Comparison of ENCODE assay signal across 14 mouse cellular contexts in the genomic region with DNA sequence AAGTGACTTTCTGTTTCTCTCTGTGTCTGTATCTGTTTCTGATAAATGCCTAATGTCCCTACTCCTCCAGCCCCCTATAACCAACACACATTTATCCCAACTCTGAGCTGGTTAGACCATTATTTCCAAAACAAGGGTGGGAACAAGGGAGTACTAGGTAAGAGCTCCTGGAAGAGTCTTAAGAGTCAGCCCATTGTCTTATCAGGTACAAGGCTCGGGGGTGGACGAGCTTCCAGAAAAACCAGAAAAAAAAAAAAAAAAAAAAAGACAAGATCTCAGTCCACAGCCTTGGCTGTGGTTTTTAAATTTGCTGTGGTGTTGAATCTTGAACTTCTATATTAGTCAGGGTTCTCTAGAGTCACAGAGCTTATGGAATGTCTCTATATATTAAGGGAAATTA. TPM values are rescaled to one million over a fixed set of nuclear protein-coding genes. Genes with fewer than 3 reads are reported as not detected.
DNase-seq lines count a peak whose midpoint lies in the region; ATAC-seq and TF ChIP-seq lines count a peak whose summit lies in the region.
"Had no signal": no experiment of that assay in that cellular context is flagged by ENCODE, and none has a peak within 500 bp of the region (broad histone marks: within the 10 kb centered on the region; RNA-seq: fewer than 3 reads in every experiment).

No protein-coding gene starts in this region.

- no peaks in the 10 kb centered on the region for H3K9me3 ChIP-seq in kidney, embryonic 15.5 days (replicated peaks)
- H3K9me3 ChIP-seq in ES-E14 (ENCODE audit: control insufficient read depth, insufficient read depth, low read depth, low read length) = no peaks in the 10 kb centered on the region
- H3K9me3 ChIP-seq in intestine, embryonic 14.5 days (ENCODE audit: control insufficient read depth, low read length) = no peaks in the 10 kb centered on the region

- in situ Hi-C loops in ES-E14 (cut with MboI; ENCODE audit: low sequenced_read_pairs in 2 of 2, unreplicated experiment in 2 of 2) = no loop called here

- no peak for TF ChIP-seq POLR2A in myocyte (IDR thresholded peaks at IDR 0.05; ENCODE audit: insufficient read length, low read depth)

- H3K27me3 ChIP-seq in kidney, embryonic 15.5 days = no peaks in the 10 kb centered on the region
- no peaks in the 10 kb centered on the region for H3K27me3 ChIP-seq in intestine, embryonic 14.5 days (replicated peaks; ENCODE audit: control insufficient read depth, insufficient read depth, low read length)
- no peaks in the 10 kb centered on the region for H3K27me3 ChIP-seq in myocyte (ENCODE audit: control insufficient read depth, insufficient read depth, insufficient read length)

- H3K79me2 ChIP-seq in myocyte (ENCODE audit: control insufficient read depth, insufficient read depth) = peaks cover 31% of the 10 kb centered on the region

- 78% methylated on average over 2 of the region's 2 CpGs for WGBS in kidney, embryonic 15.5 days
- 75% methylated on average over 2 of the region's 2 CpGs for WGBS in intestine, embryonic 14.5 days

- H3ac ChIP-seq in myocyte (ENCODE audit: control insufficient read depth, insufficient read length) = no peak overlapping the region

- peak overlapping the region; percentile 96 for H3K4me2 ChIP-seq in kidney, embryonic 15.5 days
- peak overlapping the region; percentile 93; the same call in 1 of the 2 replicates for H3K4me2 ChIP-seq in intestine, embryonic 14.5 days (ENCODE audit: low read length)
- H3K4me2 ChIP-seq in myocyte (ENCODE audit: low read depth) = peak overlapping the region; percentile 79

- peaks cover 18% of the 10 kb centered on the region for H3K36me3 ChIP-seq in kidney, embryonic 15.5 days
- H3K36me3 ChIP-seq in ES-E14 (ENCODE audit: control insufficient read depth, insufficient read depth, low read length, poor library complexity, severe bottlenecking) (peaks cover 7% of the 10 kb centered on the region; the same call in 1 of the 2 replicates), myocyte (ENCODE audit: control insufficient read depth, insufficient read depth) (no peaks in the 10 kb centered on the region)
- H3K36me3 ChIP-seq in intestine, embryonic 14.5 days (ENCODE audit: control insufficient read depth, insufficient read depth, low read length) = peaks cover 16% of the 10 kb centered on the region

- no peak for ATAC-seq in kidney, embryonic 15.5 days (replicated peaks; ENCODE audit: low FRiP score)
- no peak for ATAC-seq in intestine, embryonic 14.5 days (replicated peaks; ENCODE audit: low FRiP score, low TSS enrichment, low read depth)
- ATAC-seq in megakaryocyte progenitor cell, adult 5-6 weeks (replicated peaks; ENCODE audit: poor library complexity) = no peak

- no peak overlapping the region for H3K27ac ChIP-seq in kidney, embryonic 15.5 days
- H3K27ac ChIP-seq in ES-E14 (ENCODE audit: insufficient read depth, low read depth, low read length, poor library complexity, severe bottlenecking) = no peak overlapping the region
- H3K27ac ChIP-seq in intestine, embryonic 14.5 days (ENCODE audit: low read depth) = no peak overlapping the region

- no peak for DNase-seq in kidney, postnatal 25 days
- DNase-seq in ES-E14 (ENCODE audit: low read depth, low spot score) = no peak
- no peak for DNase-seq in intestine, embryonic 14.5 days (ENCODE audit: low spot score)
- no peak for DNase-seq in spleen, postnatal 36 days (ENCODE audit: low spot score in 2 of 2)
- DNase-seq: cerebellum, adult 18-20 months; embryo, embryonic 11 days; gastrocnemius, postnatal 14 days; kidney, adult 11 months; right cerebral cortex, adult 18-20 months had no signal

- peaks cover 18% of the 10 kb centered on the region for H3K4me1 ChIP-seq in kidney, embryonic 15.5 days
- peaks cover 13 to 18% of the 10 kb centered on the region in 2 experiments for H3K4me1 ChIP-seq in ES-E14 (ENCODE audit: control insufficient read depth in 2 of 2, insufficient read depth in 2 of 2, low read length in 2 of 2, poor library complexity in 1 of 2)
- H3K4me1 ChIP-seq in intestine, embryonic 14.5 days (replicated peaks; ENCODE audit: control insufficient read depth, insufficient read depth, low read length) = peaks cover 7% of the 10 kb centered on the region; the same call in 1 of the 2 replicates

- H3K4me3 ChIP-seq in kidney, embryonic 15.5 days (replicated peaks) = no peak overlapping the region
- H3K4me3 ChIP-seq in ES-E14 (ENCODE audit: insufficient read depth in 1 of 2, low read depth in 1 of 2, low read length in 2 of 2, poor library complexity in 1 of 2, severe bottlenecking in 1 of 2) (peak overlapping the region; percentile 72 to 85; a peak in 3 of 4 replicates), myocyte (peak overlapping the region; percentile 60)
- no peak overlapping the region for H3K4me3 ChIP-seq in intestine, embryonic 14.5 days (ENCODE audit: low read depth, low read length)

- H3K9ac ChIP-seq in kidney, embryonic 15.5 days = no peak overlapping the region
- H3K9ac ChIP-seq in ES-E14 (ENCODE audit: insufficient read depth, low read depth, low read length, poor library complexity, severe bottlenecking) = no peak overlapping the region
- H3K9ac ChIP-seq in intestine, embryonic 14.5 days (ENCODE audit: low read length) = no peak overlapping the region

TF ChIP-seq in ES-E14, 5 proteins besides CTCF, POLR2A, EP300 and RAD21:
- TF ChIP-seq HCFC1 (IDR thresholded peaks at IDR 0.05; ENCODE audit: borderline replicate concordance, insufficient read depth, low read length) (no peak), ZC3H11A (IDR thresholded peaks at IDR 0.05; ENCODE audit: borderline replicate concordance, low read depth, low read length) (no peak), MAFK (IDR thresholded peaks at IDR 0.05; ENCODE audit: insufficient read depth, low read depth, low read length) (no peak), ZNF384 (IDR thresholded peaks at IDR 0.05; ENCODE audit: low read depth, low read length) (no peak), CHD2 (IDR thresholded peaks at IDR 0.05; ENCODE audit: low read depth, low read length) (no peak)

TF ChIP-seq in myocyte, 11 proteins besides CTCF, POLR2A, EP300 and RAD21:
- no peak for TF ChIP-seq POLR2AphosphoS2 (IDR thresholded peaks at IDR 0.05; ENCODE audit: insufficient read length, low read depth)
- TF ChIP-seq MYOG (IDR thresholded peaks at IDR 0.05; ENCODE audit: control insufficient read depth in 1 of 3, insufficient read depth in 1 of 3, insufficient read length in 2 of 3, low read depth in 2 of 3) = no peak
- no peak for TF ChIP-seq TCF12 (IDR thresholded peaks at IDR 0.05; ENCODE audit: insufficient read depth, poor library complexity, severe bottlenecking)
- TF ChIP-seq REST (IDR thresholded peaks at IDR 0.05; ENCODE audit: insufficient read depth, insufficient read length) = no peak
- TF ChIP-seq USF1 (IDR thresholded peaks at IDR 0.05; ENCODE audit: low read depth) = no peak

RNA-seq across cellular contexts. Expression of a gene that starts 1.4 kb away (rescaled TPM):
- 124 and 129 TPM in 2 replicates for polyA plus RNA-seq in kidney, embryonic 15.5 days (2015; fragmentation: Nextera tagmentation; extraction: Ambion mirVana)
- total RNA-seq in ES-E14 (2012; rRNA removed) = 62.7 and 63.7 TPM in 2 replicates
- polyA plus RNA-seq in intestine, embryonic 14.5 days (2014; fragmentation: Nextera tagmentation; extraction: Ambion mirVana) = 67.2 and 76.5 TPM in 2 replicates
- 162 TPM for polyA plus RNA-seq in myocyte (2012; fragmentation: generic; extraction: Trizol)
- total RNA-seq in megakaryocyte progenitor cell, adult 5-6 weeks (2015) = 128 and 132 TPM in 2 replicates
- 115 and 133 TPM in 2 replicates for total RNA-seq in megakaryocyte progenitor cell, adult 5-6 weeks (2017)

RNA-seq across cellular contexts. Expression of a gene that starts 30.6 kb away (rescaled TPM):
- 36.0 and 40.6 TPM in 2 replicates for polyA plus RNA-seq in kidney, embryonic 15.5 days (2015; fragmentation: Nextera tagmentation; extraction: Ambion mirVana)
- 15.2 and 15.9 TPM in 2 replicates for total RNA-seq in ES-E14 (2012; rRNA removed)
- polyA plus RNA-seq in intestine, embryonic 14.5 days (2014; fragmentation: Nextera tagmentation; extraction: Ambion mirVana) = 30.1 and 33.8 TPM in 2 replicates
- polyA plus RNA-seq in myocyte (2012; fragmentation: generic; extraction: Trizol) = 7.3 TPM
- total RNA-seq in megakaryocyte progenitor cell, adult 5-6 weeks (2015) = 19.3 and 23.2 TPM in 2 replicates
- 26.0 and 35.2 TPM in 2 replicates for total RNA-seq in megakaryocyte progenitor cell, adult 5-6 weeks (2017)

RNA-seq across cellular contexts. Expression of a gene that starts 41.5 kb away (rescaled TPM):
- 0.32 TPM in 1 of 2 replicates, not detected in the other for polyA plus RNA-seq in kidney, embryonic 15.5 days (2015; fragmentation: Nextera tagmentation; extraction: Ambion mirVana)
- total RNA-seq in ES-E14 (2012; rRNA removed) = 1.7 and 1.9 TPM in 2 replicates
- polyA plus RNA-seq in intestine, embryonic 14.5 days (2014; fragmentation: Nextera tagmentation; extraction: Ambion mirVana) = 0.38 TPM in 1 of 2 replicates, not detected in the other
- polyA plus RNA-seq in myocyte (2012; fragmentation: generic; extraction: Trizol) = not detected
- 0.72 TPM in 1 of 2 replicates, not detected in the other for total RNA-seq in megakaryocyte progenitor cell, adult 5-6 weeks (2015)
- total RNA-seq in megakaryocyte progenitor cell, adult 5-6 weeks (2017) = 1.4 TPM in 1 of 2 replicates, not detected in the other
- total RNA-seq: heart, postnatal 36 days had no signal
- polyA plus RNA-seq: testis, adult 2 months had no signal

Comparison
In these comparisons a context has a peak if more than half of its experiments do, and no peak if none do; other contexts are left out.
1. H3K4me3 ChIP-seq: peak in ES-E14 (2 of 2) and myocyte (single experiment); none in kidney, embryonic 15.5 days (single experiment) and intestine, embryonic 14.5 days (single experiment).
2. Peak in every context shown above with its lines, with median percentiles within 50 percentile points of each other: H3K4me2 ChIP-seq.